Mouse (Mus musculus) layer of hippocampus, postnatal 36 days (tissue): ENCODE measurements at regions not wholly inside any gene's neighbourhood (a gene's known extent, or its start where the extent isn't known, plus 50 kb on each side); places are given as distances from the start of the nearest gene placed in this dataset.

Experiments
- DNase-seq, 2 experiments: peaks; one replicate each; pipeline ENCODE4 v3.0.0; 2022

- no peak for DNase-seq
Measured at GRCm38 (mm10) chr13:107878980-107879379, 165.3 kb upstream of the Smim15 start.

- DNase-seq = no peak
Measured at GRCm38 (mm10) chr13:107873244-107873667, 171.0 kb upstream of the Smim15 start.

- no peak for DNase-seq
Measured at GRCm38 (mm10) chr13:107872574-107872973, 171.7 kb upstream of the Smim15 start.

GRCm38 (mm10) chr13:107872137-107872536 lies 172.1 kb upstream of the Smim15 start:
- no peak for DNase-seq

- no peak for DNase-seq
Measured at GRCm38 (mm10) chr13:107868906-107869305, 175.3 kb upstream of the Smim15 start.

GRCm38 (mm10) chr13:107866825-107867224 lies 177.4 kb upstream of the Smim15 start:
- no peak for DNase-seq

GRCm38 (mm10) chr13:107862793-107863654 lies 181.2 kb upstream of the Smim15 start:
- DNase-seq = no peak

- no peak for DNase-seq
Measured at GRCm38 (mm10) chr13:107861384-107862134, 182.7 kb upstream of the Smim15 start.

- no peak for DNase-seq
Measured at GRCm38 (mm10) chr13:107857043-107857755, 187.0 kb upstream of the Smim15 start.

GRCm38 (mm10) chr13:107850907-107851560 lies 193.2 kb upstream of the Smim15 start:
- DNase-seq = no peak

GRCm38 (mm10) chr13:107848871-107849270 lies 195.4 kb upstream of the Smim15 start:
- no peak for DNase-seq

GRCm38 (mm10) chr13:107847179-107848012 lies 196.8 kb upstream of the Smim15 start:
- DNase-seq = no peak

- no peak for DNase-seq
Measured at GRCm38 (mm10) chr13:107846621-107847178, 197.5 kb upstream of the Smim15 start.

- no peak for DNase-seq
Measured at GRCm38 (mm10) chr13:107845838-107846237, 198.4 kb upstream of the Smim15 start.

GRCm38 (mm10) chr13:107844085-107844484 lies 200.2 kb upstream of the Smim15 start:
- no peak for DNase-seq

- DNase-seq = no peak
Measured at GRCm38 (mm10) chr13:107838126-107838715, 206.0 kb upstream of the Smim15 start.

- no peak for DNase-seq
Measured at GRCm38 (mm10) chr13:107837206-107837952, 206.9 kb upstream of the Smim15 start.

- no peak for DNase-seq
Measured at GRCm38 (mm10) chr13:107835756-107836385, 208.4 kb upstream of the Smim15 start.

GRCm38 (mm10) chr13:107831997-107832396 lies 212.2 kb upstream of the Smim15 start:
- DNase-seq = no peak
